Mouse (Mus musculus) G1E (cell line): ENCODE results near the gene Olfr287. TPM values are rescaled to one million over a fixed set of nuclear protein-coding genes. Genes with fewer than 3 reads are reported as not detected.

Experiments used
- ATAC-seq: 2 replicates; pipeline ENCODE4 v1.8.0; 2016; ENCODE audit warnings: mild to moderate bottlenecking; ENCODE audit not compliant: insufficient number of reproducible peaks, poor library complexity, low FRiP score, severe bottlenecking; ENCODE audit errors: extremely low read depth
- DNase-seq: peaks from one replicate; pipeline ENCODE4 v3.0.0; 2012; ENCODE audit warnings: low spot score
- H3K27me3 ChIP-seq: 2 replicates; pipeline ENCODE4 v1.6.1; 2012; ENCODE audit warnings: mild to moderate bottlenecking, low read length, inconsistent platforms; ENCODE audit not compliant: insufficient read depth
- H3K36me3 ChIP-seq: replicated peaks from 2 replicates; pipeline ENCODE3; 2012; ENCODE audit warnings: mild to moderate bottlenecking, inconsistent platforms
- H3K4me1 ChIP-seq: 2 replicates; pipeline ENCODE4 v1.6.1; 2012; ENCODE audit warnings: low read depth, low read length, inconsistent platforms, mixed read lengths; ENCODE audit not compliant: insufficient read depth
- H3K4me3 ChIP-seq: 2 replicates; pipeline ENCODE4 v1.5.1; 2012; ENCODE audit warnings: low read depth, mild to moderate bottlenecking, inconsistent platforms, low read length, moderate library complexity, mixed read lengths
- H3K9me3 ChIP-seq: replicated peaks from 2 replicates; pipeline ENCODE4 v1.6.1; 2012; ENCODE audit warnings: inconsistent platforms
- CTCF ChIP-seq: IDR thresholded peaks from 2 replicates; pipeline ENCODE4 v1.5.1; 2012; ENCODE audit warnings: low read depth, low read length, inconsistent platforms, mixed read lengths
- GATA1 ChIP-seq: IDR thresholded peaks from 2 replicates; pipeline ENCODE4 v1.6.1; 2012; ENCODE audit warnings: borderline replicate concordance, low read length, inconsistent platforms, mixed read lengths
- GATA2 ChIP-seq: IDR thresholded peaks from 2 replicates; pipeline ENCODE4 v1.6.1; 2012; ENCODE audit warnings: low read depth, low read length, inconsistent platforms, borderline replicate concordance
- POLR2AphosphoS5 ChIP-seq: IDR thresholded peaks from 2 replicates; pipeline ENCODE4 v1.6.1; 2012; ENCODE audit warnings: low read depth, low read length, inconsistent platforms; ENCODE audit not compliant: insufficient replicate concordance
- TAL1 ChIP-seq: conservative IDR thresholded peaks from 2 replicates; pipeline ENCODE4 v1.6.1; 2012; ENCODE audit warnings: low read depth, low read length, inconsistent platforms, mixed read lengths
- polyA plus RNA-seq: library from polyadenylated mRNA; stranded (reverse); fragments of >175 nt; gene quantifications from 2 replicates; pipeline ENCODE4 v1.2.3, GENCODE M21; 2012
- total RNA-seq, 2 experiments: library from RNA; stranded (forward) in 1 of 2; stranded (reverse) in 1 of 2; fragments of 200-1000 nt in 1 of 2; fragments of >200 nt in 1 of 2; fragmentation: Nextera tagmentation in 1 of 2; gene quantifications; 2 replicates each; pipeline ENCODE4 v1.2.3; 2014 to 2017

The Olfr287 gene
- total and polyA plus RNA-seq, 3 experiments, result not detected

DNA sequence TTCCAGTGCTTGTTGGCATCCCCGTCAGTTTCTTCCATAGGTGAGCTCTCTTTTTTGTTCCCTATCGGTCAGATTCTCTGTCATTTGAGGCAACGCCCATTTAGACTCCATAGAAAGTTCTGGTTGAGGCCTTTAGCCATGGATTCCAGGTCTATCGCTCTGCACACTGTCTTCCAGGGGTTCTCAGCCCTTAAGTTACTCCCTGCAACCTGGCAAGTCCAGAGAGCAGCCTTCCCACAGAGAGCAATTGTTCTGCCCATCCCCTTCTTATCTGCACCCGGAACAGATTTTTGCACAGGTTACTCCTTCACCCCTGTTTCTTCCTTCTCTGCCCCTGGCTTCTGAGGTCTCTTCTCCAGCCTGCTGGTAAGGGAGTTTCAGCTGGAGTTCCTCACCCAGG lies 48.7 kb downstream of the Olfr287 start:
- DNase-seq (no peak), ATAC-seq (no peak)
- 0 out of 2 replicates have a peak, but pooled peaks cover 5% of the 10 kb centered on the region for H3K4me1 ChIP-seq
- no peaks in the 10 kb centered on the region for H3K9me3 ChIP-seq
- H3K27me3 ChIP-seq, result peaks cover 42% of the 10 kb centered on the region
- no peak overlapping the region for H3K4me3 ChIP-seq
- no peaks in the 10 kb centered on the region for H3K36me3 ChIP-seq
- TF ChIP-seq TAL1 (no peak), CTCF (no peak), GATA1 (no peak), POLR2AphosphoS5 (no peak), GATA2 (no peak)

GRCm38 (mm10) chr15:98170917-98171316 lies 49.9 kb downstream of the Olfr287 start:
- Histone ChIP-seq H3K4me1 (0 out of 2 replicates have a peak, but pooled peaks cover 5% of the 10 kb centered on the region), H3K36me3 (no peaks in the 10 kb centered on the region), H3K9me3 (no peaks in the 10 kb centered on the region), H3K4me3 (no peak overlapping the region), H3K27me3 (peaks cover 42% of the 10 kb centered on the region)
- ATAC-seq (no peak), DNase-seq (no peak)
- TF ChIP-seq TAL1 (no peak), CTCF (no peak), GATA2 (no peak), GATA1 (no peak), POLR2AphosphoS5 (no peak)

DNA sequence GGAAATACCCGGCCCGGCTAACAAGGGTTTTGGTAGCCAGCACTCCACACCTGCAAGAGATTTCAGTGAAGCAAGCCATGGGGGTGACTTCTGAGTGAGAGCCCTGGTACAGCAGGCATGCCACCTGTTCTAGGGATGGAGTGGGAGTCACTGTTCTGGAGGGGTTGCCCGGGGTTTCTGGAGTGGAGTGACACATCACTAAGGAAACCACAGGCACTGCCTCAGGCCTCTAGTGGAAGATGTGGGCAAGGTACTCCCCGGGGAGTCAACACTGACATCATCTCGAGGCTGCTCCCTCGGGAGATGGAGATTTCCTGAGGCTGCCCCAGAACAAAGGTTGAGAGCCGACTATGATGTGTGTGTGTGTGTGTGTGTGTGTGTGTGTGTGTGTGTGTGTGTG lies 50.5 kb downstream of the Olfr287 start:
- Histone ChIP-seq H3K9me3 (no peaks in the 10 kb centered on the region), H3K4me1 (0 out of 2 replicates have a peak, but pooled peaks cover 5% of the 10 kb centered on the region), H3K27me3 (peaks cover 47% of the 10 kb centered on the region), H3K36me3 (no peaks in the 10 kb centered on the region), H3K4me3 (no peak overlapping the region)
- no peak for ATAC-seq
- TF ChIP-seq CTCF, result no peak
- no peak for TF ChIP-seq GATA2
- TF ChIP-seq POLR2AphosphoS5, result no peak
- DNase-seq, result no peak

- DNase-seq (no peak), ATAC-seq (no peak)
- H3K4me1 ChIP-seq, result 0 out of 2 replicates have a peak, but pooled peaks cover 5% of the 10 kb centered on the region
- TF ChIP-seq GATA2 (no peak), CTCF (no peak)
- H3K36me3 ChIP-seq, result no peaks in the 10 kb centered on the region
- no peaks in the 10 kb centered on the region for H3K9me3 ChIP-seq
- H3K4me3 ChIP-seq, result no peak overlapping the region
- peaks cover 55% of the 10 kb centered on the region for H3K27me3 ChIP-seq
These were observed 52.2 kb downstream of the Olfr287 start for GRCm38 (mm10) chr15:98168622-98169004.

DNA sequence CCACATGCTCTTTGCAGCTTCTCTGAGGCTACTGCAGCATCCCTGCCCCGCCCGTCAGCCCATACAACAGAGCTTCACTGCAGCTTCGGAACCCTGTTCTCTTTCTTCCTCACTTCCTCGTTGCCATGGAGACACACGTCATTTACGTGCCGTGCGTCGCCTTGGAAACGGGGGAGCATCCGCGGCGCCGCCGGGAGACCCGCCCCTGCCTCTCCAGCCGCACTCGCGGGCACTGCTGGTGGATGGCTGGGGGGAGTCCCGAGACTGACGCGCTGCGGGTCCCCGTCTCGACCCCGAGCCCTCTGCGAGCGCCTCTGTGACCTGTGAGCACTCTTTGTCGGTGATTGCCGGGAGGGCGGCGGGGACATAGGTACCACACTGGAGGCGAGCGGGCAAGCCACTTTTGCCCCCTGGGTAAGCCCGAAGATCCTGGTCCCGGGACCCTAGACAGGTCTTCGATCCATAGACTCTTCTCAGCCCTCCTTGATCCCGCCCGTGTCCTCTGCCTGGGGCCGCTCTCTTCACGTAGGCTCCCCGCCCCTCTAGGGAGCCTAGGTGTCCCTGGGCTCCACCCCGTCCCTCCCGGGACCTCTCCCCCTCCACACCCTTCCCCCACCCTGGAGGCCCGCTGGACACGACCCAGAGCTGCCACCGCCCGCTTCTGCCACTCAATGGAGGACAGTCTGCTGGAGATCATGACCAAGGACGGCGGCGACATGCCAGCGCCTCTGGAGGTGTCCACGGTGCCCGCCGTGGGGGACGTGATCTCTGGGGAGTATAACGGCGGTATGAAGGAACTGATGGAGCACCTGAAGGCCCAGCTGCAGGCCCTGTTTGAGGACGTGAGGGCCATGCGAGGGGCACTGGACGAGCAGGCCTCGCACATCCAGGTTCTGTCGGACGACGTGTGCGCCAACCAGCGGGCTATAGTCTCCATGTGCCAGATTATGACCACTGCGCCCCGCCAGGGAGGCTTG lies 52.9 kb downstream of the Olfr287 start:
- no peaks in the 10 kb centered on the region for H3K36me3 ChIP-seq
- no peak overlapping the region for H3K4me3 ChIP-seq
- DNase-seq (no peak), ATAC-seq (no peak)
- no peak for TF ChIP-seq GATA2
- no peak for TF ChIP-seq CTCF
- no peak for TF ChIP-seq GATA1
- TF ChIP-seq TAL1, result no peak
- no peak for TF ChIP-seq POLR2AphosphoS5
- peaks cover 56% of the 10 kb centered on the region for H3K27me3 ChIP-seq
- 0 out of 2 replicates have a peak, but pooled peaks cover 5% of the 10 kb centered on the region for H3K4me1 ChIP-seq
- no peaks in the 10 kb centered on the region for H3K9me3 ChIP-seq

DNA sequence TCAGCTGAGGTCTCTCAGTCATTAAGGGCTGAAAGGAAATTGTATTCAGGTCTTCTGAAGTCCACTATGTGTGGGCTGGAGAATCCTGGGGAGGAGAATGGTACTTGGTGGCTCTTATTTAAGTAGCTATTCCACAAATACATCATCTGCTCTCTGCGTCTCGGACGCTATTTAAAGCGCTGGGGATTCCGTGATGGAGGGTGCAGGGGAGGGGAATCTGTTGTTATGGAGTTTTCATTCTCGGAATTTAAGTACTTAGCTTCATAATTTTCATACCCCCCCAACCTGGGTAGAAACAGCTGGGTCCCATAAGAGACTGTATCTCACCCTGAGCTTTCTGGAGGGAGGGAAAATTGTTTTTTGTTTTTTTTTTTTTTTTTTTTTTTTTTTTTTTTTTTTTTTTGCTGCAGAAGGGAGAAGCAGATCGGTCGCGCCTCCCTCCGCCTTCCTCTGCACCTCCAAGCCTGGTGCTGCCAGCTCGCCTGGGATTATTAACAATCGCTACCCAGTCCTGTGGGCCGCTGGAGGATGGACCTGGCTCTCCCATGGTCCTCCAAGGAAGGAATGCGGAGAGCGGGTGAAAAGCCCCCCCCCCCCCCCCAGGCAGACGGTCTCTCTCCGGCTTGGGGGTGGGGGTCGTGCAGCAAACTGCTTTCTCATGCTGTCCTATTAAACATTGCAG lies 53.8 kb downstream of the Olfr287 start, which contains the start of gene Ccdc184:
Ccdc184 (plus strand) TSS at position 196 of the 682 bp plus-strand sequence.
- TF ChIP-seq GATA2, result no peak
- no peak for TF ChIP-seq GATA1
- no peak for TF ChIP-seq CTCF
- no peak for TF ChIP-seq TAL1
- no peak for TF ChIP-seq POLR2AphosphoS5
- ATAC-seq, result no peak
- H3K9me3 ChIP-seq, result no peaks in the 10 kb centered on the region
- DNase-seq, result no peak
- H3K36me3 ChIP-seq, result no peaks in the 10 kb centered on the region
- no peak within 1 kb of the TSS for H3K4me3 ChIP-seq
- peaks cover 12% of the 10 kb centered on the region for H3K4me1 ChIP-seq
- H3K27me3 ChIP-seq, result peaks cover 54% of the 10 kb centered on the region
